Mouse (Mus musculus) hindbrain, embryonic 11.5 days (tissue): ENCODE measurements around the gene Abca4. TPM values are rescaled to one million over a fixed set of nuclear protein-coding genes. Genes with fewer than 3 reads are reported as not detected.

Experiments
- ATAC-seq: fragments of 200-750 bp; cut with Nextera tagmentation; 2 replicates; pipeline ENCODE4 v1.8.0; 2017; ENCODE audit warnings: mild to moderate bottlenecking, moderate TSS enrichment, moderate library complexity; ENCODE audit not compliant: low FRiP score
- DNase-seq: peaks from one replicate; pipeline ENCODE4 v3.0.0-alpha.2; 2015; ENCODE audit warnings: low spot score
- H3K27ac ChIP-seq: fragments of 300-500 bp; sonication (generic); 2 replicates; pipeline ENCODE4 v1.5.1; 2014; ENCODE audit warnings: mild to moderate bottlenecking, low read depth, low read length
- H3K27me3 ChIP-seq: fragments of 300-500 bp; sonication (generic); 2 replicates; pipeline ENCODE4 v1.6.1; 2014; ENCODE audit warnings: mild to moderate bottlenecking, low read length, moderate library complexity, mixed read lengths; ENCODE audit not compliant: control insufficient read depth, insufficient read depth
- H3K36me3 ChIP-seq: fragments of 300-500 bp; sonication (generic); 2 replicates; pipeline ENCODE4 v1.6.1; 2014; ENCODE audit warnings: mild to moderate bottlenecking, low read length, moderate library complexity, mixed read lengths; ENCODE audit not compliant: control insufficient read depth, insufficient read depth
- H3K4me1 ChIP-seq: fragments of 300-500 bp; sonication (generic); replicated peaks from 2 replicates; pipeline ENCODE4 v1.6.1; 2014; ENCODE audit warnings: low read length, mixed read lengths; ENCODE audit not compliant: control insufficient read depth, insufficient read depth
- H3K4me2 ChIP-seq: fragments of 300-500 bp; sonication (generic); replicated peaks from 2 replicates; pipeline ENCODE4 v1.6.1; 2014; ENCODE audit warnings: mild to moderate bottlenecking, low read depth, low read length
- H3K4me3 ChIP-seq: fragments of 300-500 bp; sonication (generic); 2 replicates; pipeline ENCODE4 v1.5.1; 2014; ENCODE audit warnings: low read depth, low read length
- H3K9ac ChIP-seq: fragments of 300-500 bp; sonication (generic); 2 replicates; pipeline ENCODE4 v1.6.1; 2014; ENCODE audit warnings: low read depth, low read length
- H3K9me3 ChIP-seq: fragments of 300-500 bp; sonication (generic); 2 replicates; pipeline ENCODE4 v1.6.1; 2016; ENCODE audit warnings: low read length; ENCODE audit not compliant: control insufficient read depth
- WGBS: fragments of 180-500 bp; shearing (Covaris S2); extraction: QIAGEN DNeasy Blood & Tissue Kit; methylation state at CpG from one replicate; pipeline ENCODE4 v1.1.7; 2014; 5-methylcytosine and 5-hydroxymethylcytosine counted together
- polyA plus RNA-seq: library from polyadenylated mRNA; unstranded; fragments of >200 nt; fragmentation: Nextera tagmentation; extraction: Ambion mirVana; gene quantifications from 2 replicates; pipeline ENCODE4 v1.2.1, GENCODE M21; 2014

Gene Abca4
- polyA plus RNA-seq, 1 experiment from 2014 or later, result 1.4 TPM

- Histone ChIP-seq H3K4me3 (no peak overlapping the region), H3K4me1 (no peaks in the 10 kb centered on the region), H3K9ac (no peak overlapping the region), H3K4me2 (no peak overlapping the region), H3K27ac (no peak overlapping the region), H3K27me3 (no peaks in the 10 kb centered on the region), H3K9me3 (no peaks in the 10 kb centered on the region), H3K36me3 (no peaks in the 10 kb centered on the region)
- ATAC-seq, result no peak
- WGBS, result 68% methylated on average over 1 of the region's 1 CpGs
- no peak for DNase-seq
Measured at GRCm38 (mm10) chr3:122186975-122187374, 142.7 kb downstream of the Abca4 start.

- Histone ChIP-seq H3K4me3 (no peak overlapping the region), H3K4me1 (no peaks in the 10 kb centered on the region), H3K27me3 (no peaks in the 10 kb centered on the region), H3K27ac (no peak overlapping the region), H3K9me3 (no peaks in the 10 kb centered on the region), H3K36me3 (no peaks in the 10 kb centered on the region), H3K9ac (no peak overlapping the region), H3K4me2 (no peak overlapping the region)
- 80% methylated on average over 4 of the region's 4 CpGs for WGBS
- DNase-seq (no peak), ATAC-seq (no peak)
Measured at GRCm38 (mm10) chr3:122196621-122197298, 152.5 kb downstream of the Abca4 start.

- Histone ChIP-seq H3K9ac (no peak overlapping the region), H3K27me3 (no peaks in the 10 kb centered on the region), H3K9me3 (no peaks in the 10 kb centered on the region), H3K36me3 (no peaks in the 10 kb centered on the region), H3K27ac (no peak overlapping the region), H3K4me1 (no peaks in the 10 kb centered on the region), H3K4me3 (no peak overlapping the region), H3K4me2 (no peak overlapping the region)
- no peak for ATAC-seq
- no peak for DNase-seq
- WGBS, result 83% methylated on average over 2 of the region's 2 CpGs
Measured at GRCm38 (mm10) chr3:122198532-122198931, 154.3 kb downstream of the Abca4 start.

DNA sequence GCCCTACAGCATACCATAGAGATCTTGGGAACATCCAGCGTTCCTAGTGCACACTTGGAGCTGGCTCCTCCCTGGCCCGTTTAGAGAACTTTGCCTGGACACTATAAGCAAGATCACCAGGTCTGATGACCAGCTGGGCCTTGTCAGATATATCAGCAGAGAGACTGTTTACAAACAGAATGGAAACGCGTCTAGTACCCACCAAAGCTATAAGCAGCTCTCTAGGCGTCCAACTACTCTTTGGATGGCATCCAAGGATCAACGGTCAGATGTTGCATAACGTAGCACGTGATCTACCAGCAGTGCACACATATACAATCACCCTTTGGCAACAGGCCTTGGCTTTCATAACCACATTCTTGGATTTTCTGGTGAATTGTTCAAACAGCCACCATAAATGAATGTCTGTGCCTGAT lies 154.7 kb downstream of the Abca4 start:
- no peak for DNase-seq
- H3K4me3 ChIP-seq, result no peak overlapping the region
- 93% methylated on average over 8 of the region's 8 CpGs for WGBS
- no peaks in the 10 kb centered on the region for H3K27me3 ChIP-seq
- no peak overlapping the region for H3K9ac ChIP-seq
- no peak overlapping the region for H3K27ac ChIP-seq
- no peaks in the 10 kb centered on the region for H3K36me3 ChIP-seq
- H3K4me1 ChIP-seq, result no peaks in the 10 kb centered on the region
- no peaks in the 10 kb centered on the region for H3K9me3 ChIP-seq
- no peak for ATAC-seq
- H3K4me2 ChIP-seq, result no peak overlapping the region

GRCm38 (mm10) chr3:122199600-122199999 lies 155.4 kb downstream of the Abca4 start:
- no peak overlapping the region for H3K4me2 ChIP-seq
- no peaks in the 10 kb centered on the region for H3K4me1 ChIP-seq
- no peaks in the 10 kb centered on the region for H3K36me3 ChIP-seq
- DNase-seq (no peak), ATAC-seq (no peak)
- H3K4me3 ChIP-seq, result no peak overlapping the region
- no peaks in the 10 kb centered on the region for H3K9me3 ChIP-seq
- no peak overlapping the region for H3K9ac ChIP-seq
- WGBS, result 78% methylated on average over 4 of the region's 4 CpGs
- H3K27ac ChIP-seq, result no peak overlapping the region
- H3K27me3 ChIP-seq, result no peaks in the 10 kb centered on the region

- no peak overlapping the region for H3K9ac ChIP-seq
- ATAC-seq (no peak), DNase-seq (no peak)
- H3K4me2 ChIP-seq, result no peak overlapping the region
- H3K27ac ChIP-seq, result no peak overlapping the region
- 81% methylated on average over 5 of the region's 5 CpGs for WGBS
- no peak overlapping the region for H3K4me3 ChIP-seq
- H3K27me3 ChIP-seq, result no peaks in the 10 kb centered on the region
- no peaks in the 10 kb centered on the region for H3K4me1 ChIP-seq
- no peaks in the 10 kb centered on the region for H3K36me3 ChIP-seq
- H3K9me3 ChIP-seq, result no peaks in the 10 kb centered on the region
Measured at GRCm38 (mm10) chr3:122200017-122200416, 155.8 kb downstream of the Abca4 start.

- WGBS, result 78% methylated on average over 5 of the region's 5 CpGs
Measured at GRCm38 (mm10) chr3:122200447-122200846, 156.2 kb downstream of the Abca4 start.

GRCm38 (mm10) chr3:122202307-122202732 lies 158.1 kb downstream of the Abca4 start:
- no peak overlapping the region for H3K9ac ChIP-seq
- no peak for DNase-seq
- no peaks in the 10 kb centered on the region for H3K36me3 ChIP-seq
- H3K27me3 ChIP-seq, result no peaks in the 10 kb centered on the region
- no peaks in the 10 kb centered on the region for H3K4me1 ChIP-seq
- H3K27ac ChIP-seq, result no peak overlapping the region
- WGBS, result 44% methylated on average over 5 of the region's 5 CpGs
- H3K9me3 ChIP-seq, result no peaks in the 10 kb centered on the region
- ATAC-seq, result no peak
- H3K4me3 ChIP-seq, result no peak overlapping the region
- no peak overlapping the region for H3K4me2 ChIP-seq

More at GRCm38 (mm10) chr3:122200447-122200846, 156.2 kb downstream of the Abca4 start:
- ATAC-seq (no peak), DNase-seq (no peak)
- no peaks in the 10 kb centered on the region for H3K36me3 ChIP-seq
- no peak overlapping the region for H3K4me2 ChIP-seq
- H3K27me3 ChIP-seq, result no peaks in the 10 kb centered on the region
- no peaks in the 10 kb centered on the region for H3K9me3 ChIP-seq
- no peaks in the 10 kb centered on the region for H3K4me1 ChIP-seq
- no peak overlapping the region for H3K9ac ChIP-seq
- H3K27ac ChIP-seq, result no peak overlapping the region
- H3K4me3 ChIP-seq, result no peak overlapping the region

DNA sequence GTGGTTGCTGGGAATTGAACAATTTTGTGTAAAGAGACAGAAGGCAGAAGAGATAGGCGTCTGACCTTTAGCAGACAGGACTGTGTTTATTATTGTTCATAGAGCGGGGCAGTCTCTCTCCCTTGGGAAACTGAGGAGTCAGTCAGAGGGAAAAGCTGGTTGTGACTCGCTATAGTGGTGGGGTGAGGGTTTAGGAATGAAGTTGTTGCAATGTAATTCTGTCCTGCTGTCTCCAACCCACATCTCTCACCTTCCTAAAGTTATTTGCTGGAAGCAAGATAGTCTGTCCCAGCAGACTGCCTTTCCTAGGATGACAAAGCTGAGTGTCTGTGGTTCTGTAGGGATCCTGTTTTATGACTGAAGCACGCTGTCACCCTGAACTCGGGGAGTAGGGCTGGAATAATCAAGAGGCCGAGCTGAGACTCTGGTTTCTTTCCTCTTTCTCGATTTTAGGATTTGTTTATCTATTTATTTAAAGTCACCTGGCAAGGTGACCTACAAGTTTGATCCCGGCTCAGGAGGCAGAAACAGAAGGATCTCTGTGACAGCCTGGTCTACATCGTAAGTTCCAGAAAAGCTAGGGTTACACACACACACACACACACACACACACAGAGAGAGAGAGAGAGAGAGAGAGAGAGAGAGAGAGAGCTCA lies 159.6 kb downstream of the Abca4 start:
- WGBS, result 80% methylated on average over 9 of the region's 9 CpGs
- H3K4me1 ChIP-seq, result no peaks in the 10 kb centered on the region
- H3K4me3 ChIP-seq, result no peak overlapping the region
- DNase-seq (no peak), ATAC-seq (no peak)
- H3K9ac ChIP-seq, result no peak overlapping the region
- no peaks in the 10 kb centered on the region for H3K36me3 ChIP-seq
- H3K4me2 ChIP-seq, result no peak overlapping the region
- H3K27ac ChIP-seq, result no peak overlapping the region
- no peaks in the 10 kb centered on the region for H3K27me3 ChIP-seq
- H3K9me3 ChIP-seq, result no peaks in the 10 kb centered on the region
